Mouse (Mus musculus): ENCODE results near the gene Hps5. TPM values are rescaled to one million over a fixed set of nuclear protein-coding genes. Genes with fewer than 3 reads are reported as not detected.
"Not testable (repeated sequence)": the region's sequence is repeated elsewhere in the genome, so short reads cannot be mapped to it uniquely, and the experiment has no call there.

Hps5 gene
- polyA plus RNA-seq, 1 experiment from 2014 or later: 23.5 TPM

GRCm38 (mm10) chr7:46751490-46751889 is 44.4 kb downstream of the Hps5 start, which contains the start of gene Saa2:
TSS of gene Saa2 (plus strand) at chr7:46751790.
- Histone ChIP-seq H3K4me3 (ENCODE audit: low read length) (no peak within 1 kb of the TSS), H3K4me2 (ENCODE audit: low read depth, low read length) (no peak within 1 kb of the TSS), H3K27ac (ENCODE audit: low read length) (no peak within 1 kb of the TSS), H3K36me3 (ENCODE audit: control insufficient read depth, insufficient read depth, low read length) (no peaks in the 10 kb centered on the region), H3K9me3 (ENCODE audit: control insufficient read depth, low read length) (no peaks in the 10 kb centered on the region), H3K27me3 (ENCODE audit: control insufficient read depth, insufficient read depth, low read depth, low read length) (no peaks in the 10 kb centered on the region), H3K4me1 (replicated peaks; ENCODE audit: control insufficient read depth, insufficient read depth, low read length) (no peaks in the 10 kb centered on the region), H3K9ac (ENCODE audit: low read length) (no peak within 1 kb of the TSS)
- no peak for ATAC-seq (ENCODE audit: low read depth)
- WGBS: 51% methylated on average over 3 of the region's 3 CpGs

DNA sequence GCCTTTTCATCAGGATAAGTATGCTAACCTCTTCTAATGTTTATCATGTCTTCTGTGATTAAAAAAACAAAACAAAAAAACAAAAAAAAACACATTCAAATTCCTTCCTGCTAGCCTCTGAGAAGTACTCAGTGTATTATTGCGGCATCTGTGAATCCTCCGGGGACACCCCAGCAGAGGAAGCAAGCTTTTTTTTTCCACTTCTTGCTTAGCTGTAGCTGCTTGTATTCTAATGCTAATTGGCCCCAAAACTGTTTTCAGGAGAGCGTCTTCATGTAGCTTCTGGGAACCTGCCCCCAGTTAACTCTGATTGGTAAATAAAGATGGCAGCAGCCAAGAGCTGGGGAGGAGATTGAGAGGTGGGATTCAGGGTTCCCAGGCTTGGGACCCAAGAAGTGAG is 47.4 kb downstream of the Hps5 start:
- H3K27me3 ChIP-seq (ENCODE audit: control insufficient read depth, insufficient read depth, low read depth, low read length): no peaks in the 10 kb centered on the region
- no peak overlapping the region for H3K27ac ChIP-seq (ENCODE audit: low read length)

DNA sequence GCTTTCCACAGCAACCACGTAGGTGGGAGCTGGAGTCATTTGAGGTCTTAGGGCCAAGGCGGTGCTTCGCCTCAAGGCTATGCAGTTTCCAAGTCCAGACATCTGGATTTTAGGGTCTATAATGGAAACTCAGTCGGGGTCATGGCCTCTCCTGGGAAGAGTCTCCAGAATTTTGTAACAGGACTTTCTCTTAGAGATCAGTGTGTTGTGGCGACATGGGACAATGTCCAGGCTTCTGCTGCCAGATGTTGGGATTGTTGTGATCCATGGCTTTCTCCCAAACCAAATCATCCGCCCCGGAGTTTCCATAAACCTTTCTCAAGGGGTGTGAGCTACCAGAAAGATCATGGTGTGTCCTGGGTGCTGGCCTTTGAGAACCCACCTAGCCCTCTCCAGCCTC is 49.5 kb downstream of the Hps5 start:
- Histone ChIP-seq H3K4me1 (replicated peaks; ENCODE audit: control insufficient read depth, insufficient read depth, low read length) (no peaks in the 10 kb centered on the region; the same call in 1 of the 2 replicates), H3K4me3 (ENCODE audit: low read length) (no peak overlapping the region), H3K27ac (ENCODE audit: low read length) (no peak overlapping the region), H3K9ac (ENCODE audit: low read length) (no peak overlapping the region), H3K9me3 (ENCODE audit: control insufficient read depth, low read length) (no peaks in the 10 kb centered on the region), H3K36me3 (ENCODE audit: control insufficient read depth, insufficient read depth, low read length) (no peaks in the 10 kb centered on the region), H3K4me2 (ENCODE audit: low read depth, low read length) (no peak overlapping the region), H3K27me3 (ENCODE audit: control insufficient read depth, insufficient read depth, low read depth, low read length) (no peaks in the 10 kb centered on the region)
- ATAC-seq (ENCODE audit: low read depth): peak; percentile 51
- 67% methylated on average over 7 of the region's 7 CpGs for WGBS

More for the DNA sequence above, 47.4 kb downstream of the Hps5 start:
- no peak for ATAC-seq (ENCODE audit: low read depth)
- no peak overlapping the region for H3K4me2 ChIP-seq (ENCODE audit: low read depth, low read length)
- H3K9me3 ChIP-seq (ENCODE audit: control insufficient read depth, low read length): no peaks in the 10 kb centered on the region
- no peaks in the 10 kb centered on the region; the same call in 1 of the 2 replicates for H3K4me1 ChIP-seq (replicated peaks; ENCODE audit: control insufficient read depth, insufficient read depth, low read length)
- 60% methylated on average over 3 of the region's 3 CpGs for WGBS
- H3K9ac ChIP-seq (ENCODE audit: low read length): no peak overlapping the region
- no peaks in the 10 kb centered on the region for H3K36me3 ChIP-seq (ENCODE audit: control insufficient read depth, insufficient read depth, low read length)
- H3K4me3 ChIP-seq (ENCODE audit: low read length): no peak overlapping the region

- Histone ChIP-seq H3K4me3 (ENCODE audit: low read length) (no peak overlapping the region), H3K36me3 (ENCODE audit: control insufficient read depth, insufficient read depth, low read length) (no peaks in the 10 kb centered on the region), H3K9ac (ENCODE audit: low read length) (no peak overlapping the region), H3K27ac (ENCODE audit: low read length) (no peak overlapping the region), H3K27me3 (ENCODE audit: control insufficient read depth, insufficient read depth, low read depth, low read length) (no peaks in the 10 kb centered on the region), H3K4me2 (ENCODE audit: low read depth, low read length) (no peak overlapping the region), H3K4me1 (replicated peaks; ENCODE audit: control insufficient read depth, insufficient read depth, low read length) (no peaks in the 10 kb centered on the region; the same call in 1 of the 2 replicates), H3K9me3 (ENCODE audit: control insufficient read depth, low read length) (no peaks in the 10 kb centered on the region)
- no peak for ATAC-seq (ENCODE audit: low read depth)
- WGBS: 79% methylated on average over 3 of the region's 3 CpGs
These were observed 50.0 kb downstream of the Hps5 start for GRCm38 (mm10) chr7:46745816-46746215.

DNA sequence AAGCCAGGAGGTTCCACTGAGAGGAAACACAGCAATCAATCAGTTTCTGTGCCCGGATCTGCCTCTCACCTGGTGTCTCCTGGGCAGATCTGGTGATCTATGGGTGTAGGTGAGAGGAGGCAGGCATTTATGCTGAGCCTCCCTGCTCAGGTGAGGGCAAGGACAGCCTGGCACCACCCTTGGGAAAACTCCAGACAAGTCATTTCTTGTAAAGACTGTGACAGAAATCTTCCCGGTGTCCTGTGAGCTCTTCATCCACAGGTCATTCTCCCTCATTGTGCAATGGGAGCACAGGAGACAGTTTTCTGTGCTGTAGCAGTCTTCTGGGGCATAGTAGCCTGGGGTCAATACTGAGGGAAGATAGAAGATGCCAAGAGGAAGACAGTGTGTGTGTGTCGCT is 53.0 kb downstream of the Hps5 start, which contains the start of gene Saa1:
Gene Saa1 (minus strand): TSS at position 101 of the 400 bp plus-strand sequence.
- 57% methylated on average over 3 of the region's 3 CpGs for WGBS
- not testable (repeated sequence) for H3K4me3 ChIP-seq (ENCODE audit: low read length); ATAC-seq (ENCODE audit: low read depth); H3K27ac ChIP-seq (ENCODE audit: low read length); H3K9ac ChIP-seq (ENCODE audit: low read length); H3K27me3 ChIP-seq (ENCODE audit: control insufficient read depth, insufficient read depth, low read depth, low read length); H3K9me3 ChIP-seq (ENCODE audit: control insufficient read depth, low read length); H3K4me1 ChIP-seq (replicated peaks; ENCODE audit: control insufficient read depth, insufficient read depth, low read length); H3K4me2 ChIP-seq (ENCODE audit: low read depth, low read length); H3K36me3 ChIP-seq (ENCODE audit: control insufficient read depth, insufficient read depth, low read length)

DNA sequence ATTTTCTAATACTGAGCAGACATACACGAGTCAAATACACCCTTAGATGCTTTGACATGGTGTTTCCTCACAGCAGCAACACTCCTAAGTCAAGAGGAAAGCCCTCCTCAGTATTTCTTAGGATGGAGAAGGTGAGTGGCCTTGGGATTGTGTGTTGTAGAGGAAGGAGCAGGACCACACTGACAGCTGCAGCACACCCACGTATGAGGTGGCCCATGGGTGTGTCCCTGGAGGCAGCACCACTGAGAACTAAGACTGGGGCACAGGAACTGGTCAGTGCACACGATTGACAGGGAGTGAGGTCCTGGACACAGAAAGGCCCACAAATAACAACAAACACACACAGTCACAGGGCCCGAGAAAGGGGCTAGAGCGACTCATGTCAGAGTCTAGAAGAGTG is 55.8 kb downstream of the Hps5 start:
- H3K27ac ChIP-seq (ENCODE audit: low read length); H3K4me3 ChIP-seq (ENCODE audit: low read length); H3K36me3 ChIP-seq (ENCODE audit: control insufficient read depth, insufficient read depth, low read length); ATAC-seq (ENCODE audit: low read depth); H3K27me3 ChIP-seq (ENCODE audit: control insufficient read depth, insufficient read depth, low read depth, low read length); H3K9me3 ChIP-seq (ENCODE audit: control insufficient read depth, low read length); H3K4me2 ChIP-seq (ENCODE audit: low read depth, low read length); H3K4me1 ChIP-seq (replicated peaks; ENCODE audit: control insufficient read depth, insufficient read depth, low read length); H3K9ac ChIP-seq (ENCODE audit: low read length): not testable (repeated sequence)
- 60% methylated on average over 5 of the region's 5 CpGs for WGBS

DNA sequence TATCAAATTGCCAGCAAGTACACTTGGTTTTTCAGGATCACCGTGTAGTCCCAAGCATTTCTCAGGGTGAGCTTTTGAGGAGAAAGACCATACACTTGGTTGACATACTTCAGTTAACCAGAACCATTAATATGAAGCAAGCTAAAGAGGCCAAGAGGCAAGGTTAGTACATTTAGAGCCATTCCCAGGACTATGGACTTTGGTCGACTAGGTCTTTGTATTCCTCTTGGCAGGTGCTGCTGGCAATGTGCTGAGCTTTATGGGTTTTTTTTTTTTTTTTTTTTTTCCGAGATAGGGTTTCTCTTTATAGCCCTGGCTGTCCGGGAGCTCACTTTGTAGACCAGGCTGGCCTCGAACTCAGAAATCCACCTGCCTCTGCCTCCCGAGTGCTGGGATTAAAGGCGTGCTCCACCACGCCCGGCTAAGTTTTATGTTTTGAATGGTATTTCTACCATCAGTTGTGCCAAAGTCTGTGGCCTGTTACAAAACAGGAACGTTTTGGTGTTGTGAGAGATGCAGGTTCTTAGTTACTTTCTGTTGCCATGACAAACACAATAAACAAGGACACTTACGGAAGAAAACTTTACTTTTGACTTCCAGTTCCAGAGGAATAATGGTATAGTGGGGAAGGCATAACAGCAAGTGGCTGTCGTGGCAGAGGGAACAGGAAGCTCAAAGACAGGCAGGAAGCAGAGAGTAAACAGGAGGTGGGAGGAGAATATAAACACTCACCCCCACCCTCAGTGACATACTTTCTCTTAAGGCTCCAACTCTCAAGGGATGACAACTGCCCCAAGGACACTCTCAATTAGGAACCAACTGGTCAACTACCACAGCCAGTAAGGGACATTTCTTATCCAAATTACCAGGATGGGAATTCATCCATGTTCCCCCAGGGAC is 57.1 kb downstream of the Hps5 start:
- no peaks in the 10 kb centered on the region for H3K36me3 ChIP-seq (ENCODE audit: control insufficient read depth, insufficient read depth, low read length)
- H3K27me3 ChIP-seq (ENCODE audit: control insufficient read depth, insufficient read depth, low read depth, low read length): no peaks in the 10 kb centered on the region
- no peak overlapping the region for H3K27ac ChIP-seq (ENCODE audit: low read length)
- 66% methylated on average over 12 of the region's 12 CpGs for WGBS
- H3K9ac ChIP-seq (ENCODE audit: low read length): no peak overlapping the region
- no peaks in the 10 kb centered on the region for H3K4me1 ChIP-seq (replicated peaks; ENCODE audit: control insufficient read depth, insufficient read depth, low read length)
- no peak overlapping the region for H3K4me2 ChIP-seq (ENCODE audit: low read depth, low read length)
- ATAC-seq (ENCODE audit: low read depth): no peak
- no peak overlapping the region for H3K4me3 ChIP-seq (ENCODE audit: low read length)
- no peaks in the 10 kb centered on the region for H3K9me3 ChIP-seq (ENCODE audit: control insufficient read depth, low read length)

DNA sequence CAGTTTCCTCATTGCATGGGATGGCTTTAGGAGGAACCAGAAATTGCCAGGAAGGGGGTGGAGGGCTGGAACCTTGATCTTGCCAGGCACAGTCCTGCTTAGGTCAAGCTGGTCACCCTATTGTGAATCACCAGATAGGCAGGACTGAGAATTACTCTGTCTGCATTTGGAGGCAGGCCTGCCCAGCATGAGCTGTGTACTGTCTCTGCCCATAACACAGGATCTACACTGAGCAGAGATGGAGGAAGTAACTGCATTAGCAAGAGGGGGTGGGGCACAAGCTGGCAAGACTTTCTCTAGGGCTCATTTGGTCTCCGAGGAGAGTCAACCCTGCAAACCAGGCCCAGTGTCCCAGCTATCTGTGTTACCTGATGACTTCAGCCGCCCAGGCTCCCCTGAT is 60.9 kb downstream of the Hps5 start:
- Histone ChIP-seq H3K4me3 (ENCODE audit: low read length) (no peak overlapping the region), H3K4me1 (replicated peaks; ENCODE audit: control insufficient read depth, insufficient read depth, low read length) (no peaks in the 10 kb centered on the region), H3K36me3 (ENCODE audit: control insufficient read depth, insufficient read depth, low read length) (no peaks in the 10 kb centered on the region), H3K4me2 (ENCODE audit: low read depth, low read length) (no peak overlapping the region), H3K9me3 (ENCODE audit: control insufficient read depth, low read length) (no peaks in the 10 kb centered on the region), H3K27ac (ENCODE audit: low read length) (no peak overlapping the region), H3K9ac (ENCODE audit: low read length) (no peak overlapping the region), H3K27me3 (ENCODE audit: control insufficient read depth, insufficient read depth, low read depth, low read length) (no peaks in the 10 kb centered on the region)
- ATAC-seq (ENCODE audit: low read depth): no peak
- WGBS: 69% methylated on average over 2 of the region's 2 CpGs

GRCm38 (mm10) chr7:46732458-46732857 is 63.4 kb downstream of the Hps5 start, which contains the start of gene Saa4:
TSS of gene Saa4 (minus strand) at chr7:46732603.
- 65% methylated on average over 4 of the region's 4 CpGs for WGBS

More at GRCm38 (mm10) chr7:46732458-46732857, 63.4 kb downstream of the Hps5 start, which contains the start of gene Saa4:
- Histone ChIP-seq H3K4me1 (replicated peaks; ENCODE audit: control insufficient read depth, insufficient read depth, low read length) (no peaks in the 10 kb centered on the region), H3K9ac (ENCODE audit: low read length) (no peak within 1 kb of the TSS), H3K4me2 (ENCODE audit: low read depth, low read length) (no peak within 1 kb of the TSS), H3K27me3 (ENCODE audit: control insufficient read depth, insufficient read depth, low read depth, low read length) (no peaks in the 10 kb centered on the region), H3K9me3 (ENCODE audit: control insufficient read depth, low read length) (no peaks in the 10 kb centered on the region), H3K27ac (ENCODE audit: low read length) (no peak within 1 kb of the TSS), H3K36me3 (ENCODE audit: control insufficient read depth, insufficient read depth, low read length) (no peaks in the 10 kb centered on the region), H3K4me3 (ENCODE audit: low read length) (no peak within 1 kb of the TSS)
- ATAC-seq (ENCODE audit: low read depth): no peak

Measured in lung, embryonic 16.5 days (tissue).